14 mouse cellular contexts compared by ENCODE assay signal in genomic region chr7:63902604-63903210, GRCm38 (mm10). TPM values are rescaled to one million over a fixed set of nuclear protein-coding genes. Genes with fewer than 3 reads are reported as not detected.
DNase-seq lines count a peak whose midpoint lies in the region; ATAC-seq and TF ChIP-seq lines count a peak whose summit lies in the region.
"Had no signal": no experiment of that assay in that cellular context is flagged by ENCODE, and none has a peak within 500 bp of the region (broad histone marks: within the 10 kb centered on the region; RNA-seq: fewer than 3 reads in every experiment).

No protein-coding gene starts in this region.

- 57% methylated on average over 3 of the region's 3 CpGs for whole genome bisulfite sequencing in heart, postnatal 0 days
- 69% methylated on average over 3 of the region's 3 CpGs for WGBS in liver, embryonic 16.5 days (ENCODE audit: insufficient replicate concordance)
- 50% methylated on average over 3 of the region's 3 CpGs for WGBS in stomach, embryonic 15.5 days

- peaks cover 56% of the 10 kb centered on the region for H3K4me1 ChIP-seq in heart, postnatal 0 days (ENCODE audit: control insufficient read depth, insufficient read depth)
- peaks cover 50% of the 10 kb centered on the region for H3K4me1 ChIP-seq in liver, embryonic 16.5 days (ENCODE audit: control insufficient read depth, low read depth, low read length)
- peaks cover 8% of the 10 kb centered on the region for H3K4me1 ChIP-seq in stomach, embryonic 15.5 days

- no peaks in the 10 kb centered on the region for H3K27me3 ChIP-seq in heart, postnatal 0 days (ENCODE audit: control insufficient read depth, insufficient read depth, low read length)
- no peaks in the 10 kb centered on the region; the same call in 1 of the 2 replicates for H3K27me3 ChIP-seq in liver, embryonic 16.5 days (ENCODE audit: control insufficient read depth, insufficient read depth, low read depth, low read length)
- no peaks in the 10 kb centered on the region for H3K27me3 ChIP-seq in stomach, embryonic 15.5 days (replicated peaks)

- TF ChIP-seq EP300 in heart, postnatal 0 days (IDR thresholded peaks at IDR 0.05; ENCODE audit: low read depth) = no peak

- no peak overlapping the region for H3K4me3 ChIP-seq in heart, postnatal 0 days (ENCODE audit: low read depth, low read length)
- H3K4me3 ChIP-seq in liver, embryonic 16.5 days (ENCODE audit: low read depth, low read length) = no peak overlapping the region
- H3K4me3 ChIP-seq in stomach, embryonic 15.5 days (replicated peaks) = no peak overlapping the region

- TF ChIP-seq CTCF in heart, postnatal 0 days (IDR thresholded peaks at IDR 0.05; ENCODE audit: low read depth) = no peak

- H3K4me2 ChIP-seq in heart, postnatal 0 days (ENCODE audit: low read depth, low read length) = no peak overlapping the region
- H3K4me2 ChIP-seq in liver, embryonic 16.5 days (ENCODE audit: low read depth, low read length) = no peak overlapping the region
- no peak overlapping the region for H3K4me2 ChIP-seq in stomach, embryonic 15.5 days
- H3K4me2 ChIP-seq: lung, embryonic 14.5 days; midbrain, embryonic 11.5 days had no signal

- H3K9ac ChIP-seq in heart, postnatal 0 days (replicated peaks; ENCODE audit: low read depth, low read length) = no peak overlapping the region
- H3K9ac ChIP-seq in liver, embryonic 16.5 days (ENCODE audit: low read depth, low read length) = no peak overlapping the region
- H3K9ac ChIP-seq in stomach, embryonic 15.5 days = no peak overlapping the region
- H3K9ac ChIP-seq: lung, embryonic 14.5 days had no signal

- no peak for DNase-seq in heart, postnatal 0 days (ENCODE audit: low spot score)
- no peak for DNase-seq in heart, postnatal 25 days (ENCODE audit: low spot score)
- DNase-seq in liver = no peak
- DNase-seq in forelimb bud, embryonic 11.5 days (ENCODE audit: low read depth, low spot score) = peak; percentile 50
- DNase-seq in urinary bladder, postnatal 36 days (ENCODE audit: low spot score in 2 of 2) = no peak
- DNase-seq: cerebellum, postnatal 36 days; gastrocnemius, postnatal 25 days; lung, embryonic 14.5 days; retina, postnatal 1 day had no signal

- no peaks in the 10 kb centered on the region for H3K36me3 ChIP-seq in heart, postnatal 0 days (replicated peaks; ENCODE audit: control insufficient read depth, insufficient read depth, low read length)
- no peaks in the 10 kb centered on the region for H3K36me3 ChIP-seq in liver, embryonic 16.5 days (ENCODE audit: control insufficient read depth, insufficient read depth)
- H3K36me3 ChIP-seq in stomach, embryonic 15.5 days = 0 out of 2 replicates have a peak, but pooled peaks cover 2% of the 10 kb centered on the region

- ATAC-seq in heart, postnatal 0 days (ENCODE audit: insufficient read depth, low read depth) = no peak
- no peak for ATAC-seq in liver, embryonic 16.5 days (ENCODE audit: low read depth)
- ATAC-seq in stomach, embryonic 15.5 days (ENCODE audit: insufficient read depth, low FRiP score, low read depth) = no peak

- H3K27ac ChIP-seq in heart, postnatal 0 days (ENCODE audit: low read depth) = peak overlapping the region; percentile 62
- peak overlapping the region; percentile 45; the same call in 1 of the 2 replicates for H3K27ac ChIP-seq in liver, embryonic 16.5 days (ENCODE audit: low read length)
- H3K27ac ChIP-seq in stomach, embryonic 15.5 days = peak overlapping the region; percentile 9; the same call in 1 of the 2 replicates

- H3K9me3 ChIP-seq in heart, postnatal 0 days (replicated peaks; ENCODE audit: control insufficient read depth, low read length) = no peaks in the 10 kb centered on the region
- H3K9me3 ChIP-seq in liver, embryonic 16.5 days (replicated peaks; ENCODE audit: control insufficient read depth, low read length) = no peaks in the 10 kb centered on the region
- H3K9me3 ChIP-seq in stomach, embryonic 15.5 days = no peaks in the 10 kb centered on the region

- intact Hi-C loops in heart, postnatal 25 days (cut with DNase I) = no loop called here

RNA-seq across cellular contexts. Expression of gene E030018B13Rik, which starts 13.9 kb away (rescaled TPM):
- not detected in 2 replicates for total RNA-seq in heart, postnatal 0 days (2014; rRNA removed; ENCODE audit: low replicate concordance)
- polyA plus RNA-seq in heart, postnatal 0 days (2015; fragmentation: Nextera tagmentation; extraction: Ambion mirVana) = 0.11 and 0.15 TPM in 2 replicates
- not detected for total RNA-seq in heart, postnatal 25 days (2021)
- polyA plus RNA-seq in liver, embryonic 16.5 days (2015; fragmentation: Nextera tagmentation; extraction: Ambion mirVana) = not detected in 2 replicates
- polyA plus RNA-seq in stomach, embryonic 15.5 days (2015; fragmentation: Nextera tagmentation; extraction: Ambion mirVana) = 0.17 TPM in 1 of 2 replicates, not detected in the other
- total RNA-seq: adrenal gland, postnatal 4 days; gastrocnemius, postnatal 25 days; layer of hippocampus, postnatal 10 days had no signal

RNA-seq across cellular contexts. Expression of gene Klf13, which starts 36.0 kb away (rescaled TPM):
- 40.7 and 47.4 TPM in 2 replicates for total RNA-seq in heart, postnatal 0 days (2014; rRNA removed; ENCODE audit: low replicate concordance)
- 26.0 and 26.5 TPM in 2 replicates for polyA plus RNA-seq in heart, postnatal 0 days (2015; fragmentation: Nextera tagmentation; extraction: Ambion mirVana)
- total RNA-seq in heart, postnatal 25 days (2021) = 10 to 100 TPM; 43.8 to 63.8 TPM
- polyA plus RNA-seq in liver, embryonic 16.5 days (2015; fragmentation: Nextera tagmentation; extraction: Ambion mirVana) = 15.6 and 16.6 TPM in 2 replicates
- 31.0 and 32.3 TPM in 2 replicates for polyA plus RNA-seq in stomach, embryonic 15.5 days (2015; fragmentation: Nextera tagmentation; extraction: Ambion mirVana)

Comparison
In these comparisons a context has a peak if more than half of its experiments do, and no peak if none do; other contexts are left out.
1. H3K27ac ChIP-seq: peak in every context shown above with its lines; median percentile 62 in heart, postnatal 0 days; 45 in liver, embryonic 16.5 days; 9 in stomach, embryonic 15.5 days.